Mouse (Mus musculus): ENCODE measurements around the gene Pax7. TPM values are rescaled to one million over a fixed set of nuclear protein-coding genes. Genes with fewer than 3 reads are reported as not detected.

Gene Pax7
- polyA plus RNA-seq, 1 experiment, result 0.37 TPM

- H3K4me2 ChIP-seq (ENCODE audit: low read depth), result peak overlapping the region; percentile 42
- H3ac ChIP-seq (ENCODE audit: control insufficient read depth, insufficient read length), result no peak overlapping the region
- no peak overlapping the region for H3K4me3 ChIP-seq
- H3K36me3 ChIP-seq (ENCODE audit: control insufficient read depth, insufficient read depth), result no peaks in the 10 kb centered on the region
- H3K27me3 ChIP-seq (ENCODE audit: control insufficient read depth, insufficient read depth, insufficient read length), result no peaks in the 10 kb centered on the region
- H3K79me2 ChIP-seq (ENCODE audit: control insufficient read depth, insufficient read depth), result no peaks in the 10 kb centered on the region
- TF ChIP-seq USF1 (IDR thresholded peaks at IDR 0.05; ENCODE audit: low read depth) (no peak), POLR2AphosphoS2 (IDR thresholded peaks at IDR 0.05; ENCODE audit: insufficient read length, low read depth) (no peak), TCF12 (IDR thresholded peaks at IDR 0.05; ENCODE audit: insufficient read depth, poor library complexity, severe bottlenecking) (no peak), CEBPB (IDR thresholded peaks at IDR 0.05; ENCODE audit: insufficient read depth, poor library complexity, severe bottlenecking) (no peak), MAX (IDR thresholded peaks at IDR 0.05; ENCODE audit: low read depth) (no peak), MYOG (IDR thresholded peaks at IDR 0.05; ENCODE audit: control insufficient read depth in 1 of 3, insufficient read depth in 1 of 3, insufficient read length in 2 of 3, low read depth in 2 of 3) (no peak), E2F4 (IDR thresholded peaks at IDR 0.05; ENCODE audit: insufficient read depth) (no peak), REST (IDR thresholded peaks at IDR 0.05; ENCODE audit: insufficient read depth, insufficient read length) (no peak), TCF3 (IDR thresholded peaks at IDR 0.05; ENCODE audit: insufficient read length, low read depth) (no peak), POLR2A (IDR thresholded peaks at IDR 0.05; ENCODE audit: insufficient read length, low read depth) (no peak), SRF (IDR thresholded peaks at IDR 0.05; ENCODE audit: control insufficient read depth, insufficient read length, low read depth) (no peak), MYOD1 (IDR thresholded peaks at IDR 0.05; ENCODE audit: control insufficient read depth in 1 of 3, insufficient read length in 2 of 3, low read depth in 2 of 3) (no peak)
Measured at GRCm38 (mm10) chr4:139698602-139699001, 134.7 kb downstream of the Pax7 start.

- Histone ChIP-seq H3K4me3 (no peak overlapping the region), H3ac (ENCODE audit: control insufficient read depth, insufficient read length) (no peak overlapping the region), H3K36me3 (ENCODE audit: control insufficient read depth, insufficient read depth) (no peaks in the 10 kb centered on the region), H3K27me3 (ENCODE audit: control insufficient read depth, insufficient read depth, insufficient read length) (no peaks in the 10 kb centered on the region), H3K79me2 (ENCODE audit: control insufficient read depth, insufficient read depth) (no peaks in the 10 kb centered on the region), H3K4me2 (ENCODE audit: low read depth) (peak overlapping the region; percentile 42)
- TF ChIP-seq POLR2AphosphoS2 (IDR thresholded peaks at IDR 0.05; ENCODE audit: insufficient read length, low read depth) (no peak), USF1 (IDR thresholded peaks at IDR 0.05; ENCODE audit: low read depth) (no peak), MYOG (IDR thresholded peaks at IDR 0.05; ENCODE audit: control insufficient read depth in 1 of 3, insufficient read depth in 1 of 3, insufficient read length in 2 of 3, low read depth in 2 of 3) (peak in 1 of 3 experiments; percentile 71), CEBPB (IDR thresholded peaks at IDR 0.05; ENCODE audit: insufficient read depth, poor library complexity, severe bottlenecking) (no peak), REST (IDR thresholded peaks at IDR 0.05; ENCODE audit: insufficient read depth, insufficient read length) (no peak), E2F4 (IDR thresholded peaks at IDR 0.05; ENCODE audit: insufficient read depth) (no peak), SRF (IDR thresholded peaks at IDR 0.05; ENCODE audit: control insufficient read depth, insufficient read length, low read depth) (no peak), MAX (IDR thresholded peaks at IDR 0.05; ENCODE audit: low read depth) (no peak), POLR2A (IDR thresholded peaks at IDR 0.05; ENCODE audit: insufficient read length, low read depth) (no peak), MYOD1 (IDR thresholded peaks at IDR 0.05; ENCODE audit: control insufficient read depth in 1 of 3, insufficient read length in 2 of 3, low read depth in 2 of 3) (peak in 2 of 3 experiments; percentile 95 to 97), TCF12 (IDR thresholded peaks at IDR 0.05; ENCODE audit: insufficient read depth, poor library complexity, severe bottlenecking) (no peak), TCF3 (IDR thresholded peaks at IDR 0.05; ENCODE audit: insufficient read length, low read depth) (peak; percentile 47)
Measured at GRCm38 (mm10) chr4:139697755-139698154, 135.6 kb downstream of the Pax7 start.

- no peak overlapping the region for H3K4me3 ChIP-seq
- no peak for TF ChIP-seq MAX (IDR thresholded peaks at IDR 0.05; ENCODE audit: low read depth)
- no peak for TF ChIP-seq TCF3 (IDR thresholded peaks at IDR 0.05; ENCODE audit: insufficient read length, low read depth)
- no peak for TF ChIP-seq MYOG (IDR thresholded peaks at IDR 0.05; ENCODE audit: control insufficient read depth in 1 of 3, insufficient read depth in 1 of 3, insufficient read length in 2 of 3, low read depth in 2 of 3)
- TF ChIP-seq CEBPB (IDR thresholded peaks at IDR 0.05; ENCODE audit: insufficient read depth, poor library complexity, severe bottlenecking), result no peak
- no peak for TF ChIP-seq POLR2AphosphoS2 (IDR thresholded peaks at IDR 0.05; ENCODE audit: insufficient read length, low read depth)
- TF ChIP-seq MYOD1 (IDR thresholded peaks at IDR 0.05; ENCODE audit: control insufficient read depth in 1 of 3, insufficient read length in 2 of 3, low read depth in 2 of 3), result no peak
- H3K79me2 ChIP-seq (ENCODE audit: control insufficient read depth, insufficient read depth), result no peaks in the 10 kb centered on the region
- no peak overlapping the region for H3K4me2 ChIP-seq (ENCODE audit: low read depth)
- H3K27me3 ChIP-seq (ENCODE audit: control insufficient read depth, insufficient read depth, insufficient read length), result no peaks in the 10 kb centered on the region
- no peaks in the 10 kb centered on the region for H3K36me3 ChIP-seq (ENCODE audit: control insufficient read depth, insufficient read depth)
- no peak overlapping the region for H3ac ChIP-seq (ENCODE audit: control insufficient read depth, insufficient read length)
Measured at GRCm38 (mm10) chr4:139693315-139693714, 140.0 kb downstream of the Pax7 start.

GRCm38 (mm10) chr4:139689627-139690269, 143.6 kb downstream of the Pax7 start:
- H3K36me3 ChIP-seq (ENCODE audit: control insufficient read depth, insufficient read depth), result no peaks in the 10 kb centered on the region
- no peaks in the 10 kb centered on the region for H3K27me3 ChIP-seq (ENCODE audit: control insufficient read depth, insufficient read depth, insufficient read length)
- no peak for TF ChIP-seq MAX (IDR thresholded peaks at IDR 0.05; ENCODE audit: low read depth)
- peak in 2 of 3 experiments; percentile 7 to 61 for TF ChIP-seq MYOG (IDR thresholded peaks at IDR 0.05; ENCODE audit: control insufficient read depth in 1 of 3, insufficient read depth in 1 of 3, insufficient read length in 2 of 3, low read depth in 2 of 3)
- no peak for TF ChIP-seq USF1 (IDR thresholded peaks at IDR 0.05; ENCODE audit: low read depth)
- TF ChIP-seq POLR2A (IDR thresholded peaks at IDR 0.05; ENCODE audit: insufficient read length, low read depth), result no peak
- TF ChIP-seq REST (IDR thresholded peaks at IDR 0.05; ENCODE audit: insufficient read depth, insufficient read length), result no peak
- no peak for TF ChIP-seq TCF12 (IDR thresholded peaks at IDR 0.05; ENCODE audit: insufficient read depth, poor library complexity, severe bottlenecking)
- no peak for TF ChIP-seq SRF (IDR thresholded peaks at IDR 0.05; ENCODE audit: control insufficient read depth, insufficient read length, low read depth)
- no peak for TF ChIP-seq POLR2AphosphoS2 (IDR thresholded peaks at IDR 0.05; ENCODE audit: insufficient read length, low read depth)
- TF ChIP-seq MYOD1 (IDR thresholded peaks at IDR 0.05; ENCODE audit: control insufficient read depth in 1 of 3, insufficient read length in 2 of 3, low read depth in 2 of 3), result peak in 2 of 3 experiments; percentile 90 to 92
- TF ChIP-seq CEBPB (IDR thresholded peaks at IDR 0.05; ENCODE audit: insufficient read depth, poor library complexity, severe bottlenecking), result no peak
- TF ChIP-seq TCF3 (IDR thresholded peaks at IDR 0.05; ENCODE audit: insufficient read length, low read depth), result no peak
- TF ChIP-seq E2F4 (IDR thresholded peaks at IDR 0.05; ENCODE audit: insufficient read depth), result no peak

More at GRCm38 (mm10) chr4:139689627-139690269, 143.6 kb downstream of the Pax7 start:
- Histone ChIP-seq H3K4me2 (ENCODE audit: low read depth) (peak overlapping the region; percentile 51), H3K4me3 (no peak overlapping the region), H3K79me2 (ENCODE audit: control insufficient read depth, insufficient read depth) (no peaks in the 10 kb centered on the region), H3ac (ENCODE audit: control insufficient read depth, insufficient read length) (no peak overlapping the region)

All from myocyte (in vitro differentiated cells).